Mouse (Mus musculus): ENCODE data around the gene Rad54l2.
A peak's percentile ranks its signal among the peaks of the same experiment; 100 is the strongest.

Gene Rad54l2

GRCm38 (mm10) chr9:106752135-106752534, 36.9 kb downstream of the Rad54l2 start:
- no peak for DNase-seq (ENCODE audit: low spot score)

- no peak for DNase-seq (ENCODE audit: low spot score)
Measured at GRCm38 (mm10) chr9:106739962-106740361, 49.0 kb downstream of the Rad54l2 start.

GRCm38 (mm10) chr9:106739056-106739455, 49.9 kb downstream of the Rad54l2 start:
- no peak for DNase-seq (ENCODE audit: low spot score)

GRCm38 (mm10) chr9:106738199-106738985, 50.6 kb downstream of the Rad54l2 start:
- no peak for DNase-seq (ENCODE audit: low spot score)

GRCm38 (mm10) chr9:106733690-106734089, 55.3 kb downstream of the Rad54l2 start:
- DNase-seq (ENCODE audit: low spot score), result no peak

GRCm38 (mm10) chr9:106729416-106729815, 59.6 kb downstream of the Rad54l2 start:
- no peak for DNase-seq (ENCODE audit: low spot score)

- no peak for DNase-seq (ENCODE audit: low spot score)
Measured at GRCm38 (mm10) chr9:106726891-106727290, 62.1 kb downstream of the Rad54l2 start.

GRCm38 (mm10) chr9:106725435-106725834, 63.6 kb downstream of the Rad54l2 start:
- DNase-seq (ENCODE audit: low spot score), result no peak

- DNase-seq (ENCODE audit: low spot score), result no peak
Measured at GRCm38 (mm10) chr9:106724864-106725263, 64.1 kb downstream of the Rad54l2 start.

- DNase-seq (ENCODE audit: low spot score), result no peak
Measured at GRCm38 (mm10) chr9:106716729-106717128, 72.3 kb downstream of the Rad54l2 start.

- DNase-seq (ENCODE audit: low spot score), result no peak
Measured at GRCm38 (mm10) chr9:106716232-106716631, 72.8 kb downstream of the Rad54l2 start.

GRCm38 (mm10) chr9:106712470-106712869, 76.5 kb downstream of the Rad54l2 start:
- DNase-seq (ENCODE audit: low spot score), result no peak

GRCm38 (mm10) chr9:106692973-106693481, 96.0 kb downstream of the Rad54l2 start:
- no peak for DNase-seq (ENCODE audit: low spot score)

GRCm38 (mm10) chr9:106688834-106689233, 100.2 kb downstream of the Rad54l2 start:
- no peak for DNase-seq (ENCODE audit: low spot score)

GRCm38 (mm10) chr9:106686983-106687650, 101.9 kb downstream of the Rad54l2 start:
- DNase-seq (ENCODE audit: low spot score), result peak; percentile 89

GRCm38 (mm10) chr9:106685249-106686101, 103.5 kb downstream of the Rad54l2 start, which contains the start of gene Tex264:
TSS of gene Tex264 (minus strand) at chr9:106685927.
- DNase-seq (ENCODE audit: low spot score), result peak; percentile 81

GRCm38 (mm10) chr9:106684918-106685248, 104.1 kb downstream of the Rad54l2 start:
- no peak for DNase-seq (ENCODE audit: low spot score)

GRCm38 (mm10) chr9:106684093-106684872, 104.7 kb downstream of the Rad54l2 start:
- DNase-seq (ENCODE audit: low spot score), result no peak

- DNase-seq (ENCODE audit: low spot score), result no peak
Measured at GRCm38 (mm10) chr9:106681026-106681425, 108.0 kb downstream of the Rad54l2 start.

- no peak for DNase-seq (ENCODE audit: low spot score)
Measured at GRCm38 (mm10) chr9:106678242-106678641, 110.8 kb downstream of the Rad54l2 start.

GRCm38 (mm10) chr9:106677702-106678101, 111.3 kb downstream of the Rad54l2 start:
- no peak for DNase-seq (ENCODE audit: low spot score)
